Mouse (Mus musculus) MEL (cell line): ENCODE data around the gene Cd302. TPM values are rescaled to one million over a fixed set of nuclear protein-coding genes. Genes with fewer than 3 reads are reported as not detected.

Experiments used
- DNase-seq: peaks from one replicate; pipeline ENCODE4 v3.0.0; 2011; ENCODE audit warnings: low read depth, low spot score
- H3K27ac ChIP-seq: 2 replicates; pipeline ENCODE4 v1.5.1; 2012; ENCODE audit warnings: low read depth, mild to moderate bottlenecking, control low read depth, low read length, moderate library complexity; ENCODE audit not compliant: control insufficient read depth
- H3K27me3 ChIP-seq, 2 experiments: fragments of 150-350 bp in 1 of 2; sonication (generic) in 1 of 2; 2 replicates each; pipeline ENCODE4 v1.6.1; 2012; ENCODE audit warnings: low read length in 2 of 2, mild to moderate bottlenecking in 2 of 2, improper control_type of control experiment in 1 of 2, moderate library complexity in 1 of 2; ENCODE audit not compliant: insufficient read depth in 2 of 2, control insufficient read depth in 1 of 2
- H3K36me3 ChIP-seq, 2 experiments: 2 replicates each; pipeline ENCODE4 v1.6.1; 2012 to 2014; ENCODE audit warnings: low read length in 2 of 2, improper control_type of control experiment in 1 of 2, inconsistent platforms in 1 of 2, mild to moderate bottlenecking in 1 of 2; ENCODE audit not compliant: insufficient read depth in 2 of 2, control insufficient read depth in 1 of 2
- H3K4me1 ChIP-seq, 2 experiments: fragments of 150-350 bp in 1 of 2; sonication (generic) in 1 of 2; 2 replicates each; pipeline ENCODE4 v1.6.1; 2012; ENCODE audit warnings: low read length in 2 of 2, improper control_type of control experiment in 1 of 2, mild to moderate bottlenecking in 1 of 2; ENCODE audit not compliant: insufficient read depth in 2 of 2, control insufficient read depth in 1 of 2
- H3K4me3 ChIP-seq, 2 experiments: fragments of 150-350 bp in 1 of 2; sonication (generic) in 1 of 2; 2 replicates each; pipeline ENCODE4 v1.5.1; 2012; ENCODE audit warnings: low read depth in 2 of 2, low read length in 2 of 2, mild to moderate bottlenecking in 2 of 2, moderate library complexity in 2 of 2, control low read depth in 1 of 2, improper control_type of control experiment in 1 of 2; ENCODE audit not compliant: control insufficient read depth in 1 of 2, insufficient read depth in 1 of 2
- H3K79me2 ChIP-seq: 2 replicates; pipeline ENCODE4 v1.6.1; 2012; ENCODE audit warnings: mild to moderate bottlenecking, low read length, moderate library complexity; ENCODE audit not compliant: control insufficient read depth, poor library complexity, insufficient read depth
- H3K9ac ChIP-seq: 2 replicates; pipeline ENCODE4 v1.6.1; 2012; ENCODE audit warnings: low read depth, mild to moderate bottlenecking, control low read depth, low read length, moderate library complexity; ENCODE audit not compliant: control insufficient read depth, poor library complexity, severe bottlenecking
- H3K9me3 ChIP-seq: fragments of 150-350 bp; sonication (generic); replicated peaks from 2 replicates; pipeline ENCODE4 v1.6.1; 2012; ENCODE audit warnings: mild to moderate bottlenecking, low read length, improper control_type of control experiment, moderate library complexity; ENCODE audit not compliant: insufficient read depth
- CHD2 ChIP-seq: IDR thresholded peaks from 2 replicates; pipeline ENCODE4 v1.6.1; 2011; ENCODE audit warnings: low read length, improper control_type of control experiment
- CTCF ChIP-seq, 3 experiments: IDR thresholded peaks in 2 of 3; conservative IDR thresholded peaks in 1 of 3; 2 replicates each; pipeline ENCODE4 v1.5.1; 2011 to 2012; ENCODE audit warnings: low read length in 3 of 3, low read depth in 2 of 3, mild to moderate bottlenecking in 2 of 3, improper control_type of control experiment in 1 of 3, inconsistent platforms in 1 of 3, mixed read lengths in 1 of 3, moderate library complexity in 1 of 3; ENCODE audit not compliant: control insufficient read depth in 1 of 3, insufficient read depth in 1 of 3, poor library complexity in 1 of 3, severe bottlenecking in 1 of 3
- E2F4 ChIP-seq: IDR thresholded peaks from 2 replicates; pipeline ENCODE4 v1.6.1; 2011; ENCODE audit warnings: low read depth, low read length, improper control_type of control experiment, borderline replicate concordance
- GABPA ChIP-seq: IDR thresholded peaks from 2 replicates; pipeline ENCODE4 v1.6.1; 2012; ENCODE audit warnings: low read depth, mild to moderate bottlenecking, inconsistent platforms, low read length, improper control_type of control experiment, moderate library complexity
- GATA1 ChIP-seq: IDR thresholded peaks from 2 replicates; pipeline ENCODE4 v1.6.1; 2011; ENCODE audit warnings: low read depth, low read length, improper control_type of control experiment
- JUND ChIP-seq: IDR thresholded peaks from 2 replicates; pipeline ENCODE4 v1.6.1; 2011; ENCODE audit warnings: low read depth, mild to moderate bottlenecking, improper control_type of control experiment, low read length
- MAFK ChIP-seq: IDR thresholded peaks from 2 replicates; pipeline ENCODE4 v1.6.1; 2011; ENCODE audit warnings: low read depth, mild to moderate bottlenecking, low read length, improper control_type of control experiment, borderline replicate concordance
- MEF2A ChIP-seq: IDR thresholded peaks from 2 replicates; pipeline ENCODE4 v1.6.1; 2014; ENCODE audit warnings: low read depth, mild to moderate bottlenecking, inconsistent platforms, low read length, improper control_type of control experiment; ENCODE audit not compliant: poor library complexity, insufficient replicate concordance, severe bottlenecking; ENCODE audit errors: extremely low read depth
- MXI1 ChIP-seq: IDR thresholded peaks from 2 replicates; pipeline ENCODE4 v1.6.1; 2011; ENCODE audit warnings: mild to moderate bottlenecking, low read depth, low read length, improper control_type of control experiment
- MYB ChIP-seq: IDR thresholded peaks from 2 replicates; pipeline ENCODE4 v1.6.1; 2011; ENCODE audit warnings: mild to moderate bottlenecking, low read depth, low read length, improper control_type of control experiment
- MYC ChIP-seq: IDR thresholded peaks from 2 replicates; pipeline ENCODE4 v1.6.1; 2011; ENCODE audit warnings: low read depth, mild to moderate bottlenecking, low read length, improper control_type of control experiment, moderate library complexity
- NELFE ChIP-seq: IDR thresholded peaks from 2 replicates; pipeline ENCODE4 v1.6.1; 2011; ENCODE audit warnings: low read depth, low read length, improper control_type of control experiment
- POLR2AphosphoS2 ChIP-seq: IDR thresholded peaks from 2 replicates; pipeline ENCODE4 v1.6.1; 2011; ENCODE audit warnings: low read length, improper control_type of control experiment
- POLR2AphosphoS5 ChIP-seq: IDR thresholded peaks from 2 replicates; pipeline ENCODE4 v1.6.1; 2012; ENCODE audit warnings: low read depth, borderline replicate concordance, mild to moderate bottlenecking, inconsistent platforms, low read length, moderate library complexity, mixed read lengths
- RAD21 ChIP-seq: IDR thresholded peaks from 2 replicates; pipeline ENCODE4 v1.6.1; 2011; ENCODE audit warnings: mild to moderate bottlenecking, low read depth, low read length, improper control_type of control experiment
- RCOR1 ChIP-seq: IDR thresholded peaks from 2 replicates; pipeline ENCODE4 v1.6.1; 2012; ENCODE audit warnings: low read depth, mild to moderate bottlenecking, inconsistent platforms, low read length, improper control_type of control experiment
- TBP ChIP-seq: IDR thresholded peaks from 2 replicates; pipeline ENCODE4 v1.8.0; 2011; ENCODE audit warnings: low read depth, low read length, improper control_type of control experiment
- TCF12 ChIP-seq: IDR thresholded peaks from 2 replicates; pipeline ENCODE4 v1.6.1; 2014; ENCODE audit warnings: low read depth, mild to moderate bottlenecking, inconsistent platforms, low read length, improper control_type of control experiment, moderate library complexity
- USF1 ChIP-seq: IDR thresholded peaks from 2 replicates; pipeline ENCODE4 v1.6.1; 2014; ENCODE audit warnings: low read depth, mild to moderate bottlenecking, inconsistent platforms, low read length, improper control_type of control experiment, moderate library complexity
- USF2 ChIP-seq, 2 experiments: IDR thresholded peaks; 2 replicates each; pipeline ENCODE4 v1.6.1; 2011 to 2012; ENCODE audit warnings: improper control_type of control experiment in 2 of 2, low read length in 2 of 2, borderline replicate concordance in 1 of 2, inconsistent platforms in 1 of 2, low read depth in 1 of 2, mild to moderate bottlenecking in 1 of 2; ENCODE audit not compliant: insufficient read depth in 1 of 2
- ZC3H11A ChIP-seq: IDR thresholded peaks from 2 replicates; pipeline ENCODE4 v1.6.1; 2012; ENCODE audit warnings: low read depth, mild to moderate bottlenecking, inconsistent platforms, low read length, improper control_type of control experiment
- ZMIZ1 ChIP-seq: IDR thresholded peaks from 2 replicates; pipeline ENCODE4 v1.6.1; 2012; ENCODE audit warnings: low read depth, mild to moderate bottlenecking, inconsistent platforms, low read length, improper control_type of control experiment, moderate library complexity
- ZNF384 ChIP-seq: IDR thresholded peaks from 2 replicates; pipeline ENCODE4 v1.6.1; 2012; ENCODE audit warnings: low read depth, mild to moderate bottlenecking, inconsistent platforms, low read length, improper control_type of control experiment
- polyA plus RNA-seq, 2 experiments: library from polyadenylated mRNA; stranded (reverse) in 1 of 2; unstranded in 1 of 2; fragments of >175 nt in 1 of 2; fragments of >200 nt in 1 of 2; gene quantifications; 2 replicates each; pipeline versions ENCODE4 v1.2.1 to v1.2.4; 2012; ENCODE audit warnings: low replicate concordance in 2 of 2, low read depth in 1 of 2; ENCODE audit not compliant: insufficient read length in 2 of 2, insufficient read depth in 1 of 2, missing spikeins in 1 of 2
- total RNA-seq: library from RNA; depleted of rRNA; stranded (reverse); fragments of 300-350 nt; gene quantifications from 2 replicates; pipeline ENCODE4 v1.2.3, GENCODE M21; 2012

Gene Cd302
- total and polyA plus RNA-seq, 3 experiments = 0.92 to 1.7 TPM; not detected in 1

DNA sequence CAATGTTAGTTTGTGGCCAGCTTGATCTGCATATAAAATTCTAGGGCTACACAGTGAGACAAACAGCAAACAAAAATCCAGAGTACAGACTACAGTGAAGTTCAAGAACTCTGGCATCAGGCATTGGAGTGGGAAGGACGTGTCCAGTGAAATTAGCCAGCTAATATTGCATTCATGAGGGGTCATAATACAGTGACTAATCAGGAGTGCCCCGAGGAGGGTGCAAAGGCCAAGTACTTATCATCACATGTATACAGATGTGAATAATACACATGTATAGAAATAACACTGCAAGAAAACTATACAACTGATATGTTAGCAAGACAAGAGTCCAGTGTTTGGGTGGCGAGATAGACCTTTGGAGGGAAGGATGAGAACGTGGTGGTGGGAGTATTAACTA, 31.5 kb downstream of the Cd302 start:
- no peak for DNase-seq
- TF ChIP-seq E2F4 = no peak
- TF ChIP-seq CHD2 = no peak
- no peak for TF ChIP-seq POLR2AphosphoS2
- no peak for TF ChIP-seq TBP
- TF ChIP-seq ZC3H11A = no peak
- no peak for TF ChIP-seq MYB
- no peak for TF ChIP-seq RAD21
- TF ChIP-seq, all 39 proteins: peak for 0
- no peaks in the 10 kb centered on the region for H3K27me3 ChIP-seq
- H3K9me3 ChIP-seq = no peaks in the 10 kb centered on the region
- H3K4me3 ChIP-seq = no peak overlapping the region
- H3K4me1 ChIP-seq = no peaks in the 10 kb centered on the region
- H3K36me3 ChIP-seq = peaks cover 0 to 9% of the 10 kb centered on the region in 2 experiments; a peak in 2 of 4 replicates
- H3K27ac ChIP-seq = no peak overlapping the region
- no peak overlapping the region for H3K9ac ChIP-seq
- no peaks in the 10 kb centered on the region for H3K79me2 ChIP-seq

DNA sequence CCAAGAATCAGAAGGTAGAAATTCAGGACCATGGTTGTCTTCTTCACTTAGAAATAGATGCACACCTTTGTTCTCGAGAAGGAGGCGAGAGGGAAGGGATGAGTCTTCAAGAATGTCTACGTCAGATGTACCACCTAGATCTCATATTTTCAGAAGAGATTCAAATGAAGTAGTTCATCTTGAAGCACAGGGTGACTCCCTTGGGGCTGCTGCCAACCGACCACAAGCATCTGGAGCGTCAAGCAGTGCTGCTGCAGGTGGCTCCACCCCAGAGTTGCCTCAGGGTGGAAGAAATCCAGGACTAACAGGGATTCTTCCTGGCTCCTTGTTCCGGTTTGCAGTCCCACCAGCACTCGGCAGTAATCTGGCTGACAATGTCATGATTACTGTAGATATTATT, 49.8 kb downstream of the Cd302 start:
- Histone ChIP-seq H3K79me2 (peaks cover 6% of the 10 kb centered on the region), H3K4me1 (peaks cover 5 to 8% of the 10 kb centered on the region in 2 experiments), H3K36me3 (peaks cover 17 to 44% of the 10 kb centered on the region in 2 experiments), H3K4me3 (no peak overlapping the region), H3K9ac (no peak overlapping the region), H3K27ac (no peak overlapping the region), H3K9me3 (no peaks in the 10 kb centered on the region), H3K27me3 (no peaks in the 10 kb centered on the region)
- TF ChIP-seq USF1 = no peak
- TF ChIP-seq MYC = no peak
- TF ChIP-seq GABPA = no peak
- no peak for TF ChIP-seq MXI1
- TF ChIP-seq USF2 (IDR thresholded peaks at IDR 0.05; ENCODE audit: borderline replicate concordance in 1 of 2, insufficient read depth in 1 of 2, low read depth in 1 of 2, low read length in 2 of 2) = no peak
- TF ChIP-seq POLR2AphosphoS2 = no peak
- no peak for TF ChIP-seq TBP
- no peak for TF ChIP-seq RAD21
- TF ChIP-seq ZC3H11A = no peak
- no peak for TF ChIP-seq TCF12
- no peak for TF ChIP-seq POLR2AphosphoS5
- TF ChIP-seq CTCF (IDR thresholded peaks at IDR 0.05 in 2 of 3, conservative IDR thresholded peaks at IDR 0.05 in 1 of 3; ENCODE audit: control insufficient read depth in 1 of 3, insufficient read depth in 1 of 3, low read depth in 2 of 3, low read length in 3 of 3, poor library complexity in 1 of 3, severe bottlenecking in 1 of 3) = no peak
- TF ChIP-seq ZMIZ1 = no peak
- no peak for TF ChIP-seq NELFE
- no peak for TF ChIP-seq JUND
- no peak for TF ChIP-seq RCOR1
- no peak for TF ChIP-seq MAFK
- no peak for TF ChIP-seq GATA1
- no peak for TF ChIP-seq ZNF384
- TF ChIP-seq MEF2A = no peak
- no peak for DNase-seq
